Mouse (Mus musculus): ENCODE results near the gene M6pr.

GRCm38 (mm10) chr6:122343719-122344118 is 35.2 kb downstream of the M6pr start:
- TF ChIP-seq POLR2A (IDR thresholded peaks at IDR 0.05; ENCODE audit: control insufficient read depth, low read depth, low read length) (no peak), CTCF (IDR thresholded peaks at IDR 0.05; ENCODE audit: control insufficient read depth, insufficient read depth, insufficient replicate concordance, low read depth, low read length) (no peak)
